Mouse (Mus musculus): ENCODE results near the gene Mpped2. TPM values are rescaled to one million over a fixed set of nuclear protein-coding genes. Genes with fewer than 3 reads are reported as not detected.
A peak's percentile ranks its signal among the peaks of the same experiment; 100 is the strongest.

Gene Mpped2
- total RNA-seq, 2 experiments from 2014 or later = 40.4 to 41.7 TPM

- DNase-seq (ENCODE audit: low spot score in 2 of 2) = no peak
Measured at GRCm38 (mm10) chr2:106854758-106855157, 161.7 kb downstream of the Mpped2 start.

DNA sequence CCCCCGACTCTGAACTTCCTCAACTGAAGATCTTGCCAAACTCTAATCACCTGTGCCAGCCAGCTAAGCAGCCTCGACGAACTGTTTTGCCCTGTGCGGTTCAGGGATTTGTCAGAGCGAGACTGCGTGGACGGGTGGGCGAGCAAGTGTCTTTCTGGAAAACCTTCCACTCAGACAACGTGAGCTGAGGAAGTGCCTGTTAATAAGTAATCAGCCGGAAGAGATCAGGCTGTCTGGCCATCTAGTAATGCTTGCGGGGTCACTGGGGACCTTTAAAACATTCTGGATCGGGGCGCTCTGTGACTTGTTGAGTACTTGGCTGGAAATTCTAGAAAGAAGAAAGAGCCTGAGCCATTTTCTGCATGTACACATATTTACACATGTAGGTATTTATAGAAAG, 162.1 kb downstream of the Mpped2 start:
- no peak for DNase-seq (ENCODE audit: low spot score in 2 of 2)

DNA sequence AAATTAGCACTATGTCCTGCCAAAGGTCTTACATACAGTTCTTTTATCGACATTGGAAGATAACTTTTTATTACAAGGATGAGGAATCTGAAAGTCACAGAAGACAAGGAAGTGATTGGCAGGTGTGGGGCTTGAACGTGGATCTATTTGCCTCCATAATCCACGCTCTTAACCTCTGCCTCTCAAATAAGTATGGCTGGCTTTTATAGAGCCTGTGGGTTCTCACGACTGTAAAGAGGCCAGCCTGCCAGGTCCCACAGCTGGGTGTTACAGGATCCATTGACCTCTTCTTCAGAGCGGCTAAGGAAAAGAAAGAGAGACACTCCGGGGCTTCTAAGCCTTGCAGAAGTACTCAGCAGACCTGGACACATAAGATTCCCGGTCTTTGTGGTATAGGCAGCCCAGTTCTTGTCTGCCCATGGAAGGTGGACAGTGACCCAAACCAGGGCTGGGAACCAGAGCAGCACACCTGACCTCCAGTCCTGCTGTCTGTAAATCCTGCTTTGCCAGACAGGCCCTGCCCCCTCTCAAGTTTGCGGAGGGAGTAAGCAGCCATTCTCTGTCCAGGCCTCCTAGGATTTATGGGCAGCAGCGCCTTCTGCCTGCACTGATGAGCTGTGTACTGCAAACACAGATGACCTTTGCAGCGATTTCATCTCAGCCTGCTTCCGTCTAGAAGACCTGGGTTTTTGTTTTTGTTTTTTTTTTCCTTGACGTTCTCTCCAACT, 162.7 kb downstream of the Mpped2 start:
- no peak for DNase-seq (ENCODE audit: low spot score in 2 of 2)

DNA sequence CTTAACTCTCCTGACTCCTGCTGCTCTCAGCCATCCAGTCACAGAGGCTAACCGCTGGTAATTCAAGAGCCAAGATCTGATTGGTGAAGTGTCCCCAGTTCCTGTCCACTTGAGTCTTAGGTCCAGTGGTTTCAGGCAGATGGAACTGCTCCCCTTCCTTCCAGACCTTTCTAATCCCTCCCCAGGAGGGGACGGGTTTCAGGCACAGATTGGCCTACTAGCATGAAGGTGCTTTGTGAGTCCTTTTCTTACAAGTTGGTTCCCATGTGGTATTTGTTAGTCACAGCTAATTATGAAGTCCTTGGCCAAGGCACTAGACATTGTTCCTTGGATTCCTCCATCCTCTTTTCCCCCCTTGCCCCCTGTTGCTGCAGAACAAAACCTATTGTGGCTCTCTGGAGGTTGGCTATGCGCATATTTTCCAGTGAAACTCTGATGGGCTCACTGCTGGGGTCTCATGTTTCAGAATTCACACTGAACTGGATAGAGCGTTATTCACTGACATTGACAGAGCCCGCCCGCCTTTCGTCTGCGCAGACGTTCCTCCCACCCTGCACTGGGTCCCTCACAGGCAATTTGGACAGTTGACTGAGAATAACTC, 163.4 kb downstream of the Mpped2 start:
- DNase-seq (ENCODE audit: low spot score in 2 of 2) = no peak

GRCm38 (mm10) chr2:106857258-106857657, 164.2 kb downstream of the Mpped2 start:
- no peak for DNase-seq (ENCODE audit: low spot score in 2 of 2)

DNA sequence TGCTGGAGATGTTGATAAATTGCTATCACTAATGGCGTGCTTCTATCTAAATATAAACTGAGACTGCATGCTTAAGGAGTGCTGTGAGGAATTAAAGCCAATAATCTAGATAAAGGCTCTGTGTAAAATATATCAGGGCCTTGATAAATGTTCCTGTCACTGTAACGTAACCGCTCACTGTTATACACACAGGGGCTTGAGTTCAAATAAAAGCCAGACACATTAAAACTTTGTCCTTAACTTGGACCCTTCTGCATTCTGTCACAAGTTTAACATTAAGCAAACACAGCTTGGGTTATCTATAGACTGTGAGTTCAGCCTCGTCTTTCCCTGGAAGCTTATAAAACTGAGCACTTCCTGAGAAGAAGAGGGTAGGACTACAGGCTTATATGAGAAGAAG, 164.6 kb downstream of the Mpped2 start:
- no peak for DNase-seq (ENCODE audit: low spot score in 2 of 2)

DNA sequence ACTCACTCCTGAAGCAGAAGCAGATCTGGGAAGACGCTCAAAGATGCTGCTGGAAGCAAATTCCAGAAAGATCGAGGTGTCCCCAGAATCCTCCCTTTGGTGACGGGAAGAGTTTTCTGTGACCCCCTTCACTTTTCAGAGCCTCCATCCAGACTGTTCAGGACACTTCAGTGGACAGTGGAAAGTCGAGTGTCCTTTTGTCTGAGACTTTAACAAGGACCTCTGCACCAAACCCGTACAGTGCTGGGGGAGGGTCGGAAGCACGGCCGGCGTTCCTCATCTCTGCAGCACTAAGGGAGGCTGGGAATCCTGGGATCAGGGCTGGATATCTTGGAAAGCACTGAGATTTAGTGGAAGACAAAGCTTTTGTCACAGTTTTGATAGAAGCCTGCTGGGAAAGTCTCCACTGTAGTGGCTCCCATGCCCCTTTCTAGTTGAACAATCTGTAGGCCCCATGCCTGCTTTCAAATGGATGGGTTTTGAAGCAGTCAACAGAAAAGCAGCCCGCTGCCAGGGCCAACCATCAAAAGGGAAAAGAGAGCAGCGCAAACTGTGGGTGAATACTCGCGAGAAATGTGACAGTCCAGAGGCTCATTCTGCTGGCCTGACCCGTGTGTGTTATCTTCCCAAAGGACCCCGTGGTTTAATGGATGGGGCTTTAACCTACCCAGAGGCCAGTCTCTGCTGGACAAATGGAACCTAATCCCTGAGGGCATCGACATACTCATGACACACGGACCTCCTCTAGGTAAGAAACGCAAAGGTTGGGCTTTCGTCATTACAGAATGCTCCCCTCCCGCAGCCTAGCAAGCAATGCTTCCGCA, 168.0 kb downstream of the Mpped2 start:
- DNase-seq (ENCODE audit: low spot score in 2 of 2) = no peak

- DNase-seq (ENCODE audit: low spot score in 2 of 2) = no peak
Measured at GRCm38 (mm10) chr2:106863050-106863653, 170.1 kb downstream of the Mpped2 start.

GRCm38 (mm10) chr2:106865148-106865786, 172.2 kb downstream of the Mpped2 start:
- DNase-seq (ENCODE audit: low spot score in 2 of 2) = no peak

GRCm38 (mm10) chr2:106866303-106866702, 173.2 kb downstream of the Mpped2 start:
- no peak for DNase-seq (ENCODE audit: low spot score in 2 of 2)

DNA sequence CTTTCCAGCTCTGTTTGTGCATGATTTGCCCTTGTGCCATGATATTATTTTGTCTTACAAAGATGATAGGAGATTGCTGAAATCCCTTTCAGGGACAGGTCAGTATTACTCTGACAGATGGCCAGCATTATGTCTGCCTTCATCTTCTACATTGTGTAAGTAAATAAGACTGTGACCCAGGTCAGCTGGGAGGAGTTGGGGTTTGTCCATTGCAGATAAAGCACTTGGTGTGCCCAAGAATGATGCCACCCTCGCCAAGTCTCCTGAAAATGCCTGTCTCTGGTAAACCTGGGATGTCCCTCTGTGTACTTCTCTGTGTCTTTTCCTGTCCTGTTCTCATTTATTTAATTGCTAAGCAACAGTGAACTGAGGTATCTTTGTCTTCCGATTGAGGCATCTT, 177.8 kb downstream of the Mpped2 start:
- DNase-seq (ENCODE audit: low spot score in 2 of 2) = no peak

GRCm38 (mm10) chr2:106873166-106873565, 180.1 kb downstream of the Mpped2 start:
- no peak for DNase-seq (ENCODE audit: low spot score in 2 of 2)

GRCm38 (mm10) chr2:106883390-106883789, 190.3 kb downstream of the Mpped2 start:
- no peak for DNase-seq (ENCODE audit: low spot score in 2 of 2)

GRCm38 (mm10) chr2:106888174-106888573, 195.1 kb downstream of the Mpped2 start:
- no peak for DNase-seq (ENCODE audit: low spot score in 2 of 2)

DNA sequence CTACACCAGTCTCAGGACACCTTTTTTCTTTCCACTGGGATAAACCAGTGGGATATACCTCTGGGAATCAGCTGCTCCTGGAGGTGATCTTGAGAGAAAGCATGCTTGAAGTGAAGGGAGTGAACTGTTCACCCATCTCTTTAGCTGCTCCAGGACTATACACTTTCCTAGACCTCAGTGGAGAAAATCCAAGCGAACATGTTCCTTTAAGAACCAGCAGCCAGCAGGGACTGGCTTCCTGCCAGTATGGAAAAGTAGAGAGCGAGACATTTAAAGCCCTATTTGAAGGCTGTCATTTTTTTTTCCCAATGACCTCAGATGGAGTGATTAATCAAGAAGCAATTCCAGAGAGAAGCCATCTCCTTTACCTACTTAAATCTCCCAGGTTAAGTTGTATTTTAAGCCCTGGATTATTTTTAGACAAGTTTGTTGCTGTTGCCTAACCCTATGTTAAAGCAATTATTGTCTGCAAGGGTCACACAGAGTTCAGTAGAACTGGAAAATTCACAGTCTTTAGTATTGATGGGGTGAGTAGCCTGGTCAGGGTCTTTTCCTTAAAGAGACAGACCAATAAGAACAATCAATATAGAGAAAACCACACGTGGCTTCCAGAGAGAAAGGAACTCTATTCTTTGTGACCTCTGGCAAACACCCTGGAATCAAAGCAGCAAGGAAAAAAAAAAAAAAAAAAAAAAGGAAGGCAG, 196.4 kb downstream of the Mpped2 start:
- DNase-seq (ENCODE audit: low spot score in 2 of 2) = peak in 1 of 2 experiments; percentile 33

- no peak for DNase-seq (ENCODE audit: low spot score in 2 of 2)
Measured at GRCm38 (mm10) chr2:106893376-106893775, 200.3 kb downstream of the Mpped2 start.

GRCm38 (mm10) chr2:106895326-106896023, 202.4 kb downstream of the Mpped2 start:
- DNase-seq (ENCODE audit: low spot score in 2 of 2) = no peak

DNA sequence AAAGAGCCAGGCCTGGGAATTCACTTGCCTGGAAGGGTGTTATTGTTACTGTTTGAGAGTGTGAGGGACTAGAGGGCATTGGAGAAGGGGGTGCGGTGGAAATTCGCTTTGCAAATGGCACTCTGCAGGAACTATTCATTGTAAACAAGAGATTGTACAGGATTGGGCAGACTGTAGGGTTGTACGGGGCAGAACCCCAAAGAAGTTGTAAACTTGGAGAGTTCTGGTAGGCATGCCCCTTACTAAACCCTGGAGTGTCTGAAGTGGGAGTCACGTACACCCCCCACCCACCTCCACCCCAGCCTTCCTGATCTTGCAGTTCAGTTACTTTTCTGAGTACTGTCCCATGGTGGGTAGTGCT, 202.9 kb downstream of the Mpped2 start:
- DNase-seq (ENCODE audit: low spot score in 2 of 2) = no peak

DNA sequence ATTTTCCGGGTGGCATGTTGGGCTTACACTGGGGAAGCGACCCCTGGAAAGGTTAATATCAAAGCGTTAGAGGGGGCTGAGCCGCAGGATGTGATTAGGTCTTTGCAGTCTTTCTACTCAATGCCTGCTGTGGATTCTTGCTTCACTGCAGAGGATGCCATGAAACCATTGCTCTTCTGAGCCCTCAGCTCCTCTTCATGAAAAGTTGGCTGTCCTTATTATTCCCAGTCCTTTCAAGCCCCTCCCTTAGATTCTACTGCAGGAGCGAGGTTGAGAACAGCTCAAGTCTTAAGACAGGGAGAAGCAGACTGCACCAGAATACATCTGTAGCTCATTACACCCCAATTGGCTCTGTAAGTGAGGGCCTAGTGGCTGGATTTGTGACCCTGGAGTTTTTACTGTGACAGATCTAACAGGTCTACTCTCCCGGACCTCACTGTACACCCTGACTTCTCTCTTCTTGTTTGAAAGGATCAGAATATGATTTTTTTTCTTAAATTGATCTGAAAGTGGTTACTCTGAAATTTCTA, 218.9 kb downstream of the Mpped2 start:
- DNase-seq (ENCODE audit: low spot score in 2 of 2) = no peak

Measured in layer of hippocampus, adult 18-20 months (tissue).